Mouse (Mus musculus) limb, embryonic 11.5 days (tissue): ENCODE results near the gene Olfr76. TPM values are rescaled to one million over a fixed set of nuclear protein-coding genes. Genes with fewer than 3 reads are reported as not detected.
"Not testable (repeated sequence)": the region's sequence is repeated elsewhere in the genome, so short reads cannot be mapped to it uniquely, and the experiment has no call there.

Source experiments
- ATAC-seq: fragments of 200-750 bp; cut with Nextera tagmentation; 2 replicates; pipeline ENCODE4 v1.8.0; 2017; ENCODE audit warnings: low read depth; ENCODE audit not compliant: insufficient number of reproducible peaks, low FRiP score, low TSS enrichment
- DNase-seq: peaks from one replicate; pipeline ENCODE4 v3.0.0-alpha.2; 2015; ENCODE audit warnings: low spot score
- H3K27ac ChIP-seq: fragments of 300-500 bp; sonication (generic); replicated peaks from 2 replicates; pipeline ENCODE4 v1.5.1; 2014; ENCODE audit warnings: low read depth, mild to moderate bottlenecking, low read length
- H3K27me3 ChIP-seq: fragments of 300-500 bp; sonication (generic); 2 replicates; pipeline ENCODE4 v1.6.1; 2014; ENCODE audit warnings: mild to moderate bottlenecking, low read length, mixed read lengths; ENCODE audit not compliant: control insufficient read depth, insufficient read depth
- H3K36me3 ChIP-seq: fragments of 300-500 bp; sonication (generic); 2 replicates; pipeline ENCODE4 v1.6.1; 2014; ENCODE audit warnings: mild to moderate bottlenecking, low read length, moderate library complexity, mixed read lengths; ENCODE audit not compliant: control insufficient read depth, insufficient read depth
- H3K4me1 ChIP-seq: fragments of 300-500 bp; sonication (generic); 2 replicates; pipeline ENCODE4 v1.6.1; 2014; ENCODE audit warnings: low read length, mixed read lengths; ENCODE audit not compliant: control insufficient read depth, insufficient read depth
- H3K4me2 ChIP-seq: fragments of 300-500 bp; sonication (generic); 2 replicates; pipeline ENCODE4 v1.6.1; 2014; ENCODE audit warnings: low read depth, mild to moderate bottlenecking, moderate library complexity; ENCODE audit not compliant: severe bottlenecking
- H3K4me3 ChIP-seq: fragments of 300-500 bp; sonication (generic); 2 replicates; pipeline ENCODE4 v1.5.1; 2014; ENCODE audit warnings: low read depth, low read length
- H3K9ac ChIP-seq: fragments of 300-500 bp; sonication (generic); 2 replicates; pipeline ENCODE4 v1.6.1; 2014; ENCODE audit warnings: mild to moderate bottlenecking, low read length
- H3K9me3 ChIP-seq: fragments of 300-500 bp; sonication (generic); 2 replicates; pipeline ENCODE4 v1.6.1; 2016; ENCODE audit warnings: low read length; ENCODE audit not compliant: control insufficient read depth
- WGBS: fragments of 180-500 bp; shearing (Covaris S2); extraction: QIAGEN DNeasy Blood & Tissue Kit; methylation state at CpG from one replicate; pipeline ENCODE4 v1.1.7; 2014; 5-methylcytosine and 5-hydroxymethylcytosine counted together
- polyA plus RNA-seq: library from polyadenylated mRNA; unstranded; fragments of >200 nt; fragmentation: Nextera tagmentation; extraction: Ambion mirVana; gene quantifications from 2 replicates; pipeline ENCODE4 v1.2.1, GENCODE M21; 2014

Olfr76 gene
- not detected in 2 replicates for polyA plus RNA-seq

DNA sequence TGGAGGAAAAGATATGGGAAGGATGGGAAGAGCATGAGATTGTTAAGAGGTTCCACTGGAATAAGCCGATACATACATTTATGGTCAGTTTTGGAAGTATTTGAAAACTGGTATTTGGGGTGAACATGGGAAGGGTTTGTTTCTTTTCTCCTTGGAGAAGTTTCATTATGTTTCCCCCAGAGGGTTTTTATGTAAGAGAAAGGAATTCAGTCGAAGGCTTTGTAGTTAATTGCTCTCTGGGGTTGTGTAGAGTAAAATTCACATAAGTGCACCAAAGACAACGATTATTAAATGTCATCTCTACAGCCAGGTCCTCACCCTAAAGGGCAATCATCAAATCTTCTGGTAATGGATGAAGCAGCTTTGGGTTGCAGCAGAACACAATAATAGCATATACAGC, at the start of gene Olfr76:
TSS of gene Olfr76 (minus strand) at position 101 of the 400 bp plus-strand sequence.
- DNase-seq (no peak), ATAC-seq (no peak)
- Histone ChIP-seq H3K27me3 (no peaks in the 10 kb centered on the region), H3K4me2 (no peak within 1 kb of the TSS), H3K4me3 (no peak within 1 kb of the TSS), H3K36me3 (no peaks in the 10 kb centered on the region), H3K27ac (no peak within 1 kb of the TSS), H3K9me3 (no peaks in the 10 kb centered on the region), H3K9ac (no peak within 1 kb of the TSS), H3K4me1 (no peaks in the 10 kb centered on the region)
- 80% methylated on average over 3 of the region's 3 CpGs for WGBS

DNA sequence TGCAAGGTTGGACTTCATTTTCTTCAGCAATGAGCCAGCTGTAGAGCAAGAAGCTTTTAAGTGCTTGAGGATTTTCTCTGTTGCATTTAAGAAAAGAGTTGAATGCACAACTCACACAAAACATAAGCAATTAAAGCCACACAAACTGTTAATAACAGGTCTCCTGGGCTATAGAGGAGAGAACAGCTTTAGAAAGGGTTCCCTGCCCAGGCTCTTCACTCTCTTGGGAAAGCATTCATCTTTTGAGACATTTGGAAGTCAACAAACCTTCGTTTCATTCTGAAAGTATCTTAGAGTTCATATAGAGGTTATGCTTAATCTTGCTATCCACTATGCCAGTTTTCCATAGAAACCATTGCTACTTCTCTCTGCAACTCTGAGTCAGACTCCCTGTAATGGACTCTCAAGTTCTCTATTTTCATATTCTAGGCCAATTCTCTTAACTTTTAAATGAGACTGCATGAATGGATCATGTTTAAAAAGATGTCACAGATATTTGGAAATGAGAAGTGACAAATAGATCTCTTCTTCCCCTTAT, 47.1 kb upstream of the Olfr76 start, which contains the start of gene Olfr1555-ps1:
TSS of gene Olfr1555-ps1 (minus strand) at position 51 of the 538 bp plus-strand sequence.
- ATAC-seq, H3K4me1 ChIP-seq, H3K27me3 ChIP-seq, DNase-seq, H3K27ac ChIP-seq, H3K4me2 ChIP-seq, H3K4me3 ChIP-seq, H3K36me3 ChIP-seq, H3K9me3 ChIP-seq, H3K9ac ChIP-seq: not testable (repeated sequence)
- WGBS, result 45% methylated on average over 1 of the region's 1 CpGs

DNA sequence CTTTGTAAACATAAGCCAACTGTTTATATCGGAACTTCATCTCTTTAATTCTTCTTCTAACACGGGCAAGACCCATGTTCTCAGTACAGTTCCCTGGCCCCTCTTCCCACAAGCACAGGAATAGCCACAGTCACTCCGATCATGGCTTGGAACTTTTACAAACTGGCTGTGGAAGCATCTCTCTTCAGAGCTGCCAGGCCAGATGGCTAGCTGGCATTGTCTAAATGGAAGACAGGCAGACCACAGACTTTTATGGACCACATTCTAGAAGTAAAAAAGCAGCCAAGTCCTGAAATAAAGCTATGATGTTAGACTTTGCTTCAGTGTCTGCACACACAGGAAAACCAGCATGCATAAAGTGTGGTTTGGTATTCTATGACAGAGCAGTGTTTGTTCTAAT, 22.4 kb upstream of the Olfr76 start:
- DNase-seq (no peak), ATAC-seq (no peak)
- Histone ChIP-seq H3K4me3 (no peak overlapping the region), H3K27ac (no peak overlapping the region), H3K4me2 (no peak overlapping the region), H3K4me1 (no peaks in the 10 kb centered on the region), H3K9ac (no peak overlapping the region), H3K9me3 (no peaks in the 10 kb centered on the region), H3K27me3 (no peaks in the 10 kb centered on the region), H3K36me3 (no peaks in the 10 kb centered on the region)
- WGBS, result 89% methylated on average over 3 of the region's 3 CpGs

DNA sequence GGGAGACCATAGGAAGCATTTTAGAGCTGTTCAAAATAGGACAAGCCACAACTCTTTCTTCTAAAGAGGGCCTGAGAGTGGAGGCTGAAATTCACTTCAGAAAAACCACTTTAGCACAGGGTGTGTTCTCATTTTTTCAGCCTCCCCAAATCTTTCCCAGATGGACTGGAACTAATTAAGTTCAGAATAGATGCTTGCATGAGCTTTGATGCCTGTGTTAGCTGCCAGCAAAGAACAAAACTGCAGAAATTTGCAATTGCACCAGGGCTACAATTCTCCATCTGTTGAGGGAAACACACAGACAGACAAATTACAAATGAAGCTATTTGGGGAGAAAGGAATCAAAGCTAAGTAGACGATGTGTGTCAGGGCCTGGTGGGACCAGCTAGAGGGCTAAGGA, 20.4 kb upstream of the Olfr76 start:
- Histone ChIP-seq H3K9ac (no peak overlapping the region), H3K9me3 (no peaks in the 10 kb centered on the region), H3K4me2 (no peak overlapping the region), H3K36me3 (no peaks in the 10 kb centered on the region), H3K27ac (no peak overlapping the region), H3K4me1 (no peaks in the 10 kb centered on the region), H3K4me3 (no peak overlapping the region), H3K27me3 (no peaks in the 10 kb centered on the region)
- DNase-seq, result no peak
- no peak for ATAC-seq
- WGBS, result 24% methylated on average over 1 of the region's 1 CpGs

DNA sequence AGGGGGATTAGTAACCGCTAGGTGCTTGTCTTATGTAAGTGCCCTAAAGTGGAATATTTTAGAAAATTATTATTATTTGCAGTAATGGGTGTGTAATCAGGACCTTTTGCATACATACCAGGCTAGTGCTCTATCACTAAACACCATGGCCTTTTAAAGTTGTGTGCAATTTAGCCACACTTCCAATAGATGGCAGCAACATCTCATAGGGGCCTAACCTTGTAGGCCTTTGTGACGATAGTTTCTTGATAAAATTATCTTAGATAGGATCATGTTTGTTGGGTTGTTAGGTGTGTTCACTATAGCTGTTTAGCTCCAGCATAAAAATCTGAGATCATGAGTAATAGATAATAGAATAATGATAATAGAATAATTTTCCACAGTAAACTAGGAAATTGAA, 11.3 kb upstream of the Olfr76 start:
- Histone ChIP-seq H3K4me3 (no peak overlapping the region), H3K27ac (no peak overlapping the region), H3K9me3 (no peaks in the 10 kb centered on the region), H3K36me3 (no peaks in the 10 kb centered on the region), H3K9ac (no peak overlapping the region), H3K4me1 (no peaks in the 10 kb centered on the region), H3K4me2 (no peak overlapping the region), H3K27me3 (no peaks in the 10 kb centered on the region)
- 31% methylated on average over 2 of the region's 2 CpGs for WGBS
- DNase-seq (no peak), ATAC-seq (no peak)

DNA sequence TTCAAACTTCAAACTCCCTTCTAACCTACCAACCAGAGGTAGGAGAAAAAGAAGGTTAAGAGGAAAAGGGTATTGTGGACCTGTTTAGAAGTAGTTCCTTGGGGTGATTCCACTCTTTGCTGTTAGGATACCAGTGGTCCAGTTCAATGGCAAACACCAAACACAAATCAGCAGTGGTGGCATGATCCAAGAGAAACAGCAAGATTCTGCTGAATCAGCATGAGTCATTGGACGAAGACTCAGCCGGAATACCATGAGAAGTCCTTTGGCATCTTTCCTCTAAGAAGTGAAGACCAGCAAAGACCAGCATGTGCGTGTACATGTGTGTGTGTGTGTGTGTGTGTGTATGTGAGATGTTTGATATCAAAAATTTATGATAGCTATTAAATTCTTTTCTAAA, 6.5 kb downstream of the Olfr76 start:
- Histone ChIP-seq H3K4me3 (no peak overlapping the region), H3K9ac (no peak overlapping the region), H3K9me3 (no peaks in the 10 kb centered on the region), H3K4me1 (no peaks in the 10 kb centered on the region), H3K36me3 (no peaks in the 10 kb centered on the region), H3K4me2 (no peak overlapping the region), H3K27ac (no peak overlapping the region), H3K27me3 (no peaks in the 10 kb centered on the region)
- 86% methylated on average over 3 of the region's 3 CpGs for WGBS
- ATAC-seq (no peak), DNase-seq (no peak)

DNA sequence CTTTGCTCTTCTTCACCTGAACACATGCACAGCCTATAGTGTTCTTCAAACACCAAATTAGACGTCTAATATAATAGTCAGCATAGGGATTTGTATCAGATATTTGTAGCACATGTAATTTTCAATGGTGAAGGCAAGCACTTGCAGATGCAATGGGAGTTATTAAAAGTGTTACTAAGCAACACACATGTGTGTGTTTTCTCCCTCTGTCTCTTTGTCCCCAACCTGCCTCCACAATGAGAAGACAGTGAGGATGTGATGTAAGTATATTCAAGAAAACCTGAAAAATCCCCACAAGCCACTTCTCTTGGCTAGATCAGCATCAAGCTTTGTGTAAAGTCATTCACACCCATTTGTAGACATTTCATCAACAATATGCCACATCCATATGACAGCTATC, 7.2 kb downstream of the Olfr76 start, which contains the start of gene Olfr1428:
TSS of gene Olfr1428 (minus strand) at position 101 of the 400 bp plus-strand sequence.
- no peak for ATAC-seq
- WGBS, result 87% methylated on average over 1 of the region's 1 CpGs

DNA sequence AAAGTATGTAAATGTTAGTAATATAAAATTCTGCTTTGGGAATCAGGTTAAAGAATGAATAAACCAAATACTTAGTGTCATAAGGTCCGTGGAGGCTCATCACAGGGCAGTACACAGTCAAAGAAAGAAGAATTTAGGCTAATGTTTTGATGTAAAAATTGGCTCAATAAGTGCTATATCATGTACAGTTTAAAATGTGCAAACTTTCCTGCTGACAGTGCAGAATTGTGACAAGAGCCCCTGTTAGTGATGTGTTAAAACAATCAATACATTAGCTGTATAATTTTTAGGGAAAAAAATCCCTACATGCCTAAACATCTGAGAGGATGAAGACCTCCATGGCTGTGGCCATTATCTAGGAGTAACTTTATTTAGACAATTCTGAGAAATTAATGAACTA, 9.2 kb downstream of the Olfr76 start:
- 64% methylated on average over 1 of the region's 1 CpGs for WGBS
- Histone ChIP-seq H3K4me2 (no peak overlapping the region), H3K4me1 (no peaks in the 10 kb centered on the region), H3K4me3 (no peak overlapping the region), H3K36me3 (no peaks in the 10 kb centered on the region), H3K27me3 (no peaks in the 10 kb centered on the region), H3K27ac (no peak overlapping the region), H3K9me3 (0 out of 2 replicates have a peak, but pooled peaks cover 3% of the 10 kb centered on the region), H3K9ac (no peak overlapping the region)
- ATAC-seq, result no peak
- DNase-seq, result no peak

More for the DNA sequence above, 7.2 kb downstream of the Olfr76 start, which contains the start of gene Olfr1428:
- Histone ChIP-seq H3K27me3 (no peaks in the 10 kb centered on the region), H3K4me2 (no peak within 1 kb of the TSS), H3K36me3 (no peaks in the 10 kb centered on the region), H3K9ac (no peak within 1 kb of the TSS), H3K4me1 (no peaks in the 10 kb centered on the region), H3K4me3 (no peak within 1 kb of the TSS), H3K27ac (no peak within 1 kb of the TSS), H3K9me3 (no peaks in the 10 kb centered on the region)
- DNase-seq, result no peak

DNA sequence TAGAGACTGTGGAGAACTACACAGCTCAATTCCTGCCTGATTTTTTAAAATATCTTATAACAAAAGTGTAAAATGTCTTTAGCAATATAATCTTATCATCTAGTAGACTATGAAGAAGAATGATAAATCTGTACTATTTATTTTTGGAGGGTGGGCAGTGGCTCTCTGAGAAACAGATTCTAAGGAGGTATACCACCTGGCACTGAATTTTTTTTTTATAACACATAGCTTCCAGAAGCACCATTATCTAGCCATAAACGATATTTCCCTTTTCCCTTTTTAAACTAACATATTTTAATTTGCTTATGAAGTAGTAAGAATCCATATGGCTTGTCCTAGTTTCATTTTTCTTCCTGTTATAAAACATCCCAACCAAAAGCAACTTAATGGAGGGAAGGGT, 18.5 kb downstream of the Olfr76 start:
- no peak overlapping the region for H3K27ac ChIP-seq
- H3K4me2 ChIP-seq, result no peak overlapping the region
- 69% methylated on average over 1 of the region's 1 CpGs for WGBS
- H3K36me3 ChIP-seq, result no peaks in the 10 kb centered on the region
- no peak overlapping the region for H3K9ac ChIP-seq
- no peaks in the 10 kb centered on the region for H3K4me1 ChIP-seq
- no peaks in the 10 kb centered on the region for H3K27me3 ChIP-seq
- no peak overlapping the region for H3K4me3 ChIP-seq
- ATAC-seq (no peak), DNase-seq (no peak)
- 0 out of 2 replicates have a peak, but pooled peaks cover 3% of the 10 kb centered on the region for H3K9me3 ChIP-seq
